In the genomic region with DNA sequence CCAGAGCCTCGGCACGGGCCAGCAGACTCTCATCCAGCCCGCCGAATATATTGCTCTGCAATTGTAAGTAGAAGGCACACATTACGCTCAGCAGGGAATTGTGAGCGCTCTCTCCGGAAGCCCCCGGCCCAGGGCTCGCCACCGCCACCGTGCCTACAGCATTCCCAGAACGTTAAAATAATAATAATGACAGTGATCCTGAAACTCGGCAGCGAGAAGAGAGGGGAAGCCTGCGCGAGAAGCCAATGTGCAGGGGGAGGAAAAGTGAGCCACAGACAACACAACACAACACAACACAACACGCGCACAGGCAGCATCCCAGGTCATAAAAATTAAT, we compare ENCODE assay signal across 12 mouse cellular contexts. TPM values are rescaled to one million over a fixed set of nuclear protein-coding genes. Genes with fewer than 3 reads are reported as not detected.
DNase-seq lines count a peak whose midpoint lies in the region; ATAC-seq and TF ChIP-seq lines count a peak whose summit lies in the region.
"Had no signal": no experiment of that assay in that cellular context is flagged by ENCODE, and none has a peak within 500 bp of the region (broad histone marks: within the 10 kb centered on the region; RNA-seq: fewer than 3 reads in every experiment).

No protein-coding gene starts in this region.

- no peaks in the 10 kb centered on the region for H3K9me3 ChIP-seq in kidney, embryonic 16.5 days (ENCODE audit: low read length)
- H3K9me3 ChIP-seq in forebrain, embryonic 11.5 days (ENCODE audit: control insufficient read depth, low read length): no peaks in the 10 kb centered on the region
- no peaks in the 10 kb centered on the region for H3K9me3 ChIP-seq in intestine, postnatal 0 days (ENCODE audit: control insufficient read depth)
- H3K9me3 ChIP-seq in neural tube, embryonic 13.5 days: no peaks in the 10 kb centered on the region

- WGBS in kidney, embryonic 16.5 days: 1% methylated on average over 18 of the region's 18 CpGs
- WGBS in forebrain, embryonic 11.5 days: under 1% methylated on average over 18 of the region's 18 CpGs
- WGBS in intestine, postnatal 0 days: 2% methylated on average over 18 of the region's 18 CpGs
- WGBS in neural tube, embryonic 13.5 days: 0% methylated on average over 18 of the region's 18 CpGs

- peaks cover 16% of the 10 kb centered on the region for H3K4me1 ChIP-seq in kidney, embryonic 16.5 days (ENCODE audit: insufficient read depth, low read length)
- peaks cover 12% of the 10 kb centered on the region for H3K4me1 ChIP-seq in forebrain, embryonic 11.5 days (replicated peaks; ENCODE audit: control insufficient read depth, insufficient read depth, low read length)
- no peaks in the 10 kb centered on the region for H3K4me1 ChIP-seq in intestine, postnatal 0 days (replicated peaks; ENCODE audit: control insufficient read depth, insufficient read depth, low read length)
- peaks cover 43% of the 10 kb centered on the region for H3K4me1 ChIP-seq in neural tube, embryonic 13.5 days (replicated peaks)

- no peak for DNase-seq in kidney, postnatal 4 days
- no peak for DNase-seq in forebrain, embryonic 11.5 days (ENCODE audit: low spot score)
- no peak for DNase-seq in right cerebral cortex, postnatal 14 days
- DNase-seq in adrenal gland, postnatal 14 days: no peak
- DNase-seq in layer of hippocampus, postnatal 10 days (ENCODE audit: low spot score in 2 of 2): no peak
- DNase-seq: cerebellum, adult 8-10 months; kidney, adult 18-20 months; liver, postnatal 0 days had no signal

- H3K27ac ChIP-seq in kidney, embryonic 16.5 days (ENCODE audit: low read length): no peak overlapping the region
- no peak overlapping the region for H3K27ac ChIP-seq in forebrain, embryonic 11.5 days (ENCODE audit: low read depth, low read length)
- no peak overlapping the region for H3K27ac ChIP-seq in intestine, postnatal 0 days (ENCODE audit: low read depth, low read length)
- peak overlapping the region; percentile 57 for H3K27ac ChIP-seq in neural tube, embryonic 13.5 days (replicated peaks)

- no peak for ATAC-seq in kidney, embryonic 16.5 days (ENCODE audit: low FRiP score, low TSS enrichment)
- no peak for ATAC-seq in forebrain, embryonic 11.5 days (replicated peaks; ENCODE audit: low FRiP score)
- ATAC-seq in intestine, postnatal 0 days: no peak
- no peak for ATAC-seq in neural tube, embryonic 13.5 days (ENCODE audit: low read depth)
- ATAC-seq: liver, postnatal 0 days had no signal

- H3K4me2 ChIP-seq in kidney, embryonic 16.5 days (replicated peaks; ENCODE audit: low read depth, low read length): peak overlapping the region; percentile 55; the same call in 1 of the 2 replicates
- H3K4me2 ChIP-seq in forebrain, embryonic 11.5 days (ENCODE audit: low read depth, low read length, severe bottlenecking): peak overlapping the region; percentile 60
- peak overlapping the region; percentile 49 for H3K4me2 ChIP-seq in intestine, postnatal 0 days (replicated peaks; ENCODE audit: low read depth)
- H3K4me2 ChIP-seq in neural tube, embryonic 13.5 days: peak overlapping the region; percentile 73

- no peak overlapping the region for H3K9ac ChIP-seq in kidney, embryonic 16.5 days (replicated peaks; ENCODE audit: low read length)
- no peak overlapping the region for H3K9ac ChIP-seq in forebrain, embryonic 11.5 days (ENCODE audit: low read length)
- H3K9ac ChIP-seq in intestine, postnatal 0 days (ENCODE audit: low read depth, low read length): no peak overlapping the region
- H3K9ac ChIP-seq in neural tube, embryonic 13.5 days: peak overlapping the region; percentile 63
- H3K9ac ChIP-seq: liver, postnatal 0 days had no signal

- peaks cover 83% of the 10 kb centered on the region for H3K27me3 ChIP-seq in kidney, embryonic 16.5 days (ENCODE audit: insufficient read depth, low read length)
- peaks cover 83% of the 10 kb centered on the region for H3K27me3 ChIP-seq in forebrain, embryonic 11.5 days (ENCODE audit: control insufficient read depth, insufficient read depth, low read length)
- H3K27me3 ChIP-seq in intestine, postnatal 0 days (replicated peaks; ENCODE audit: control insufficient read depth, insufficient read depth, low read length): peaks cover 78% of the 10 kb centered on the region
- peaks cover 92% of the 10 kb centered on the region for H3K27me3 ChIP-seq in neural tube, embryonic 13.5 days
- H3K27me3 ChIP-seq: CH12.LX had no signal

- H3K36me3 ChIP-seq in kidney, embryonic 16.5 days (ENCODE audit: insufficient read depth, low read length): no peaks in the 10 kb centered on the region
- H3K36me3 ChIP-seq in forebrain, embryonic 11.5 days (ENCODE audit: control insufficient read depth, insufficient read depth, low read length): no peaks in the 10 kb centered on the region
- H3K36me3 ChIP-seq in intestine, postnatal 0 days (ENCODE audit: control insufficient read depth, insufficient read depth): no peaks in the 10 kb centered on the region
- H3K36me3 ChIP-seq in neural tube, embryonic 13.5 days: no peaks in the 10 kb centered on the region

- TF ChIP-seq CTCF in intestine, postnatal 0 days (IDR thresholded peaks at IDR 0.05; ENCODE audit: low read depth): no peak

- peak overlapping the region; percentile 40 for H3K4me3 ChIP-seq in kidney, embryonic 16.5 days (ENCODE audit: low read length)
- peak overlapping the region; percentile 35; the same call in 1 of the 2 replicates for H3K4me3 ChIP-seq in forebrain, embryonic 11.5 days (ENCODE audit: low read depth, low read length)
- H3K4me3 ChIP-seq in intestine, postnatal 0 days (ENCODE audit: low read depth, low read length): peak overlapping the region; percentile 29; the same call in 1 of the 2 replicates
- peak overlapping the region; percentile 46 for H3K4me3 ChIP-seq in neural tube, embryonic 13.5 days

RNA-seq across cellular contexts. Expression of a gene that starts 0.9 kb away (rescaled TPM):
- polyA plus RNA-seq in kidney, embryonic 16.5 days (2015; fragmentation: Nextera tagmentation; extraction: Ambion mirVana): not detected in 2 replicates
- polyA plus RNA-seq in forebrain, embryonic 11.5 days (2014; fragmentation: Nextera tagmentation; extraction: Ambion mirVana): not detected in 2 replicates
- not detected in 2 replicates for polyA plus RNA-seq in intestine, postnatal 0 days (2015; fragmentation: Nextera tagmentation; extraction: Ambion mirVana)
- polyA plus RNA-seq in neural tube, embryonic 13.5 days (2015; fragmentation: Nextera tagmentation; extraction: Ambion mirVana): 5.1 and 6.8 TPM in 2 replicates
- not detected in 2 replicates for total RNA-seq in adrenal gland, postnatal 14 days (2021)
- total RNA-seq in layer of hippocampus, postnatal 10 days (2021): not detected
- total RNA-seq: CH12.LX had no signal
- polyA plus RNA-seq: liver, postnatal 0 days had no signal
